Mouse (Mus musculus) NIH3T3 (cell line): ENCODE results near the gene Ginm1.

ENCODE experiments used
- DNase-seq: peaks from one replicate; pipeline ENCODE4 v3.0.0-alpha.2; 2012; ENCODE audit warnings: low read depth

Ginm1 gene

DNA sequence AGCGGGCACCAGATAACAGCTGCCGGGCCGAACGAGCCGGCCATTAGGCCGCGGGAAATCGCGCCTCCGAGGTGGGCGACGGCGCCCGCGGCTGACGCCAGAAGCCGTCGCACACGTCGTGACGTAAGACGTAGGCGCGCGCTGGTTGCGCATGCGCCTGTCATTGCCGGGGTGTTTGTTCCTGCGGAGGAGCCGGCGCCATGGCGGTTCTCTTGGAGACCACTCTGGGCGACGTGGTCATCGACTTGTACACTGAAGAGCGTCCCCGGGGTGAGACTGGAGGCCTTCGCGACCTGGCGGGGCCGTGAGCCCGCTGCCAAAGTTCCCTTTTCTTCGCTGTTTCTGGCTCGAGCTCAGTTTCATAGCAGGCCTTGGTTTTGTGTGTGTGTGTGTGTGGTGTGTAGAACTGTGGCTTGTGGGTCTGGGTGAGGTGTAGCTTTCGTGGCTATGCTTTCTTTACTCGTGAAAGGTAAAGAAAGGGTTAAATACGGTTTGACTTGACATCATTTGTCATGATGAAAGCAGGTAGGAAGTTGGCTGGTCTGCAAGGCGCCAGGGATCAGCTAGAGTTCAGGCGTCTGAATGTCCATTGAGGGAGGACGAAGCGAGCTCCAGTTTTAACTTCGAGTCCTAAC, at the start of gene Ginm1, which contains the start of gene Ppil4:
Gene Ginm1, minus strand, starts transcription at position 74 of the 635 bp plus-strand sequence.
Gene Ppil4, plus strand, starts transcription at position 141 of the 635 bp plus-strand sequence.
- peak; percentile 99 for DNase-seq

DNA sequence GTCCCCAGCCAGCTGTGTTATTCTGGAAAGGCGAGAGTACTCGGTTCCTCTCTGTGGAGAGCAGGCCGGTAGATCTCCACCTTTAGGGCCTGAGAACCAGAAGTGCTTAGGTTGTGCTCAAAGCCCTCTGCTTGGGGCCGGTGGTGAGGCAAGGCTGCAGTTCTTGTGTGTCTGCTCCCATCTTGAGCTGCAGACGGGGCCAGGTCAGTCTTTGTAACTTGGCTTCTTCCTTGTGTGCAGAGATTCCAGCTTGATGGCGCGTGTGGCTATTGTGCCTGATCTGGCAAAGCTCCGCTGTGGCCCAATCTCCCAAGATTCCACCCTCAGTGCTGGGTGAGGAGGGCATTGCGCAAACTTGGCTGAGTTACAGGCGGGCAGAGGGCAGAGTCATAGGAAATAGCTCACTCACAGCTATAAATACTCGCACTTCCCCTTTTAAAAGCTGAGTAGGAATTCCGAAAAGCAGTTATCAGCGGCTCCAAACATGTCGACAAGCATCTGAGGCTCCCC, 49.0 kb upstream of the Ginm1 start:
- peak; percentile 75 for DNase-seq

DNA sequence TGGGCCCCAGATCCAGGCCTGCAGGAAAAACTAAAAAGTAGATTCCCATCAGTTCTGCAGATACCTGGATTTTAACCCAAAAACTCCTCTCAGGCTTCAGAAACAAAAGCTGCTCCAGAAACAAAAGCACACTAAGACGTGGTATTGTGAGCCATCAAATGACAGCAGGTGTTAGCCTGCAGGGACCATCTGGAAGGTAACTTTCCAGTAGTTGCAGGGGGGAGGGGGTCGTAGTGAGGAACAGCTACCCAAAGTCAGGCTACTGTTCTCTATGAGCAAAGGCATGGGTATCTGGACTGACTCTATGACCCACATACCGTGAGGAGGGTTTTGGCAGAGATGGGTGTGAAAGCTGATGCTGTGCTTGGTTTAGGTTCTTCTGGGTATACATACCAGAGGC, 48.2 kb upstream of the Ginm1 start:
- DNase-seq = no peak

DNA sequence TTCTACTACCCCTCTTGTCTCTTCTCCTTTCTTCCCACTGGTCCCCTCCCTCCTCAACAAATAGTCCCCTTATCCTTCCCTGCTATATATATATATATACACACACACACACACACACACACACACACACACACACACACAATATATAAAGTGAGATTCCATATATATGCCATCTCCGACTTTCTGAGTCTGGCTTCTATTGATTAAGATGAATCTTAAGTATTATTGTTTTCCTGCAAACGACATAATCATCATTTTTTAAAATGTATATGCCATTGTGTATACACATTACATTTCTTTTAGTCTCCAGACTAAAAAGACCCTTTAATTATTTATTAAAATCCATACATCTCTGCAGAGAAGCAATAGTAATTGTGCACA, 47.7 kb upstream of the Ginm1 start:
- DNase-seq = no peak

DNA sequence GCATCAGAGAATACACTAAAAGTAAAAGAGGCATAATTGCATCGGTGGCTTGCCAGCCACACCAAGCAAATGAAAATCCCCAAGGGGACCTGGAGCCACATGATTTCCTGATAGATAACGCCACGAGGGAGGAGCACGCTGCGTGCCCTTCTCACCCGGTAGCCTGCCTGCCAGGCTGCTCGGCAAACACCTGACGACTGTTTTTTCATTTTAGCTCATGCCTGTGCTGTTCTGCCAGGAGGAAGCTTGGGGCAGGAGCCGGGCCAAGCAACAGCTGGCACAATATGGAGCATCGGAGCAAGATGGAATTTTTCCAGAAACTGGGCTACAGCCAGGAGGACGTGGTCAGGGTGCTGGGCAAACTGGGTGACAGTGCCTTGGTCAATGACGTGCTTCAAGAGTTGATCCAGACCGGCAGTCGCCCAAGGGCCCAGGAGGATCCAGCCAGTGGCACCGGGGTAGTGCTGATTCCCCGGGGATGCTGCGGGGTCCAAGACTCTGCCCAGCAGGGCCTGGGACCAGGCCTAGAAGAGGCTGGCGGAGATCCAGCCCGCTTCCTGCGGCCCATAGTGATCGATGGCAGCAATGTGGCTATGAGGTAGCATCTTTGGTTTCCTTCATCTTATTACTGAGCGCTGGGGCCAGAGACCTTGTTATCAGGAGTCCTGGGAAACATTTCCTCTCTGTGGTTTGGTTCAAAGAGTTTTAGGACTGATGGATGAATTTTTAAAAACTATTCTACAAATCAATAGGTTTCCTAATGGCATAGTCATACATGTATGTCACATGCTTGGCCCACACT, 47.1 kb upstream of the Ginm1 start:
- no peak for DNase-seq

DNA sequence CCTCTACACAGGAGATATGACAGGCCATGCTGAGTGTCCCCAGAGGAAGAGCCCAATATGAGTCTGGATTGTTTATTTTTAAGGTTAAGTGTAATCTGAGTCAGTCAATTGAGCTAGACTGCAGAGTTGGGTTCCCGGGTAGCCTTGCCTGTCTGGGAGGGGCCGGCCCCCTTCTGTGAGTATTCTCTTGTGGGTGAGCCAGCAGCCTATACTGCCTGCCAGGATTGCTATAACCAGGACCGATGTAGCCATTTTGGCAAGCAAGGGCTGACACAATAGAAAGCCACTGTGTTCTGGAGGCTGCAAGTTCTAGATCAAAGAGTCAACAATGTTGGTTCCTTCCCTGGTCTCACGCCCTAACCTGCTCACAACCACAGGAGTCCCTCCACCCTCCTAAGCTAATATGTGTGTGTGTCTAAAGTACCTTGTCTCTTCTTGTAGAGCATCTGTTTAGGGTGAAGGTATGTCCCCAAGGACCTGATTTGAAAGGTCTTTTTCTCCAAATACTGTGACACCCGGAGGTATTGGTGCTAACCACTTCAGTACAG, 46.3 kb upstream of the Ginm1 start:
- no peak for DNase-seq

DNA sequence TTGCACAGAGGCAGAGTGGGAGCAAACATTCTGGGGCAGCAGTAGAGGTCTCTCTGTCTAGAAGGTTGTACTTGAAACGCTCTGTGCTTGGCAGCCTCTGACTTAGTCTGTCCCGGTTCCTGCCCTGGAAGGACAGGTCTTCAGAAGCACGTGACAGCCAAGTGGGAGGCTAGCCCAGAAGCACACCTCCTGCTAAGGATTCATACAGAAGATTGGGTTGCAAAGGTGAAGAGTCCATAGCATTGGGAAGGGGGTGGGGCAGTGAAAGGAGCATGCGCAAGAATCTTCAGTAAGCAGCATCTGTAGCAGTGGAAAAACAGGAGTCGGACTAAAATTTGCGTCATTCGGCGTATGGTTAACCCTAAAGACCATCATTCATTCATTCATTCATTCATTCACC, 45.4 kb upstream of the Ginm1 start:
- no peak for DNase-seq

DNA sequence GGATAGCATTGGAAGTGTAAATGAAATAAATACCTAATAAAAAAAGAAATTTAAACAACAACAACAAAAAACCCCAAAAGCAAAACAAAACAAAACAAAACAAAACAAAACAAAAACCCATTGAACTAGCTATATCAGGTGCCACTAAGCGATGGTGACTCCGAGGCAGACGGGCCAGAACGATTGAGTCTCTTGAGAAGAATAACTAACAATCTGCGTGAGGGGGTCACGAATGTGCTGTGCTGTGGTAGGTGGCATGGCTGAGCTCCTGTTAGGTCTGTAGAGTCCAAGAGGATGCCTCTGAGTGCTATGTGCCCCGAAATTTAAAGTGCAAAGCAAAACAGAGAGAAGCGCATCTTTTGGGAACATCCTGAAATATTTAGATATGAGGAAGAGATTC, 44.8 kb upstream of the Ginm1 start:
- no peak for DNase-seq

DNA sequence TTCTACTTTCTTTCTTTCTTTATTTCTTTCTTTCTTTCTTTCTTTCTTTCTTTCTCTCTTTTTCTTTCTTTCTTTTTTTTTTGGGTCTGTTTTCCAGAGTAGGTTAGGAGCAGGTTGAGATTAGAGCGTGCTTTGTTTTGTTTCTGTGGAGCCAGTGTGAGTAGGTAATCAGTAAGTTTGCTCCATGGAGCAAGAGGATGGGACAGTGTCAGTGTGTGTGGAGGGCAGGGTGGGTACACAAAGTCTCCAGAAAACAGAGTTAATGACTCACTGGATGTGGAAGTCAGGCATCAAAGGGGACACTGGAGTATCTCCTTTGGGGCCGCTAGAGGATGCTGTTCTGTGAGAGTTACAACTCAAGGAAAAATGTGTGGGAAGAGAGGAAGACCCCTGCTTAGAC, 44.3 kb upstream of the Ginm1 start:
- no peak for DNase-seq

DNA sequence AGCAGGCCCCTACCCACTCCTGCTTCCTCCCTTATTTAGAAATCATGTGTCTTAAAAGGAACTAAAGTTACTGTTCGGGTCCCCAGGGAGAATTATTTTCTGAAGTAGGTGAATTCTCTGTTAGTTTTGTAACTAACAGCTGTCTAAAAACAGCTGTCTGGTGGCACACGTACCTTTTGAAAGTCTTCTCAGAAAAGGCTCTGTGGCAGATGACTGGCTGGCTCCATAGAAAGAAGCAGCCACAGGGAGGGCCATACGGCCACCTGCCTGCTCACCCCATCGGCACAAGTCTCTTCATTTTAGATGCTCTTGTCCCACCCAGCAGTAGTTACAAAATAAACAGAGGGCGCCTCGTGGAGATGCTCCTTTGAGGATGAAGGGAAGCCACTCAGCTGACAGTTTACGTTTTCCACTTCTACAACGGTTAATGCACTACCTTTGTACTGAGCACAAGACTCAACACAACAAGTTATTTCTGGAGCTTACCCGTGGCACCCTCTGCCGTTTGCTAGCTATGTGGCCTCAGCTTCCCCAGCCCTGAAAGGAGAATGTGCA, 42.1 kb upstream of the Ginm1 start:
- DNase-seq = no peak

DNA sequence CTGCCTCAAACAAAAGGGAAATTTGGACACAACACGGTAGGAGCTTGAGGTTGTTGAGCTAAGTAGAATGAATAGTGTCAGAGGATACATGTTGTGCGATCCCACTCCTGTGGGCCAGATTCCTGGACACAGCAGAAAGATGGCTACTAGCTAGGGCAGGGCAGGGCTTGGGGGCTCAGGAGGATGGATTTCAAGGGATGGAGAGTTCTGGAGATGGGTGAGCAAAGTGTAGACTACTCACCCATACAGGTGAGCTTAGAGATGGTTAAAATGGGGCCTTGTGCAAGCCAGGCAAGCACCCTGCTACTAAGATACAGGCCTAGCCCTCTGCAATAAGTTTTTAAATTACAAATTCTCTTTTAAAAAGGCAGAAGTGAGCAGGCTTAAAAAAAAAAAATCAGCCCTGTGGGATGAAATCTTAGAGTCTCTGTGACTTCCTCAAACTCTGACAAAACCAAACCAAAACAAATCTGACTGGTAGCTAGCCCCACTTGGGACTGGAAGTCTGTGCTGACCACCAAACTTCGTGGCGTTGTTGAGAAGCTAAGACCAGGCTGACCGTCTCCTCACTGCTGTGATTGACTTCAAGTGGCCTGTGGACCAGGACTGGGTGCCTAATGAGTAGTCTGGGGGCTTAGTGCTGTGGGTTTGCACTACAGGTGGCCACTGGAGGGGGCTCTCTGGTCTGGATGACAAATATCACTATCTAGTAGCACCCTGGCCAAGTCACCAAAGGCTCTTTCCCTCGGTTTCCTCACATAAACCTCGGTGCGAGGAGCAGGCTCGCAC, 40.9 kb upstream of the Ginm1 start:
- no peak for DNase-seq

DNA sequence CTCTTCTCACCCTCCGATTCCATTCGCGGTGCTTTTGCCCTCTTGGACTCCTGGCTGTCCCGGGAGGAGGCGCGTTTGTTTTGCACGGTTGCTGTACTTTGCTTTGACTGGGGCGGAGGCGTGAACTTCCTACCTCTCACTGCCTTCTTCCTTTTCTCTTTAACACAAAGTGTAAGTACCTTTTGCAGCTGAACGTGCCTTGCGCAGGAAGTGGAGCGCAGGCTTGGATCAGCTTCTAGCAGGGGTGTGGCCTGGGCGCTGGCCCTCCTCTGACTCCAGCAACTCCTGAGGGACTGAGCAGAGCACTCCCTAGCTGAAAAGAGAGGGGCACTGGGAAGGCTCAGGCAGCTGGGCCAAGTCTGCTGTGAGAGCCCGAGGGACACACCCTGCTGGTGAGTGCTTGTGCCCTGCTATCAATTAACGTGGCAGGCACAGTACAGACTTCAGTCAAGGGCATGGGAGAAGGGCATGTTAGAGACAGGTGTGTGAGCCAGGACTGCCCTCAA, 39.6 kb upstream of the Ginm1 start, which contains the start of gene Zc3h12d:
Gene Zc3h12d, plus strand, starts transcription at position 300 of the 506 bp plus-strand sequence.
- DNase-seq = no peak

DNA sequence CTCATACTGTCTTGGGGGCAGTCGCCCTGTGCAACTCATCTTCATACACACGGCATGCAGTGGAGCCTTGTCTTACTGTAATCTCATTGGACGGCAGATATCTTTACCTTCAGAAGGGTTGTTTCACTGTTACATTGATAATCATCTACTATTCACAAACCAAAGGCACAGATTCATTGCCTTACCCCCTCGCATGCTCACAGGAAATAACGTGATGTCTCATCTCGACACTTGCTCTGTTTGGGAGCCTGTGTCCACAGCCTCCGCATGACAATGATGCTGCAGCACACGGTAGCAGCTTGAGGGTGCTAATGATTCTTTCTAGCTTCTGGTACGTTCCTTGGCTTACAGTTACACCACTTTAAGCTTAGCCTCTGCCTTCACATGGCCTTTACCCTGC, 33.5 kb upstream of the Ginm1 start:
- no peak for DNase-seq

DNA sequence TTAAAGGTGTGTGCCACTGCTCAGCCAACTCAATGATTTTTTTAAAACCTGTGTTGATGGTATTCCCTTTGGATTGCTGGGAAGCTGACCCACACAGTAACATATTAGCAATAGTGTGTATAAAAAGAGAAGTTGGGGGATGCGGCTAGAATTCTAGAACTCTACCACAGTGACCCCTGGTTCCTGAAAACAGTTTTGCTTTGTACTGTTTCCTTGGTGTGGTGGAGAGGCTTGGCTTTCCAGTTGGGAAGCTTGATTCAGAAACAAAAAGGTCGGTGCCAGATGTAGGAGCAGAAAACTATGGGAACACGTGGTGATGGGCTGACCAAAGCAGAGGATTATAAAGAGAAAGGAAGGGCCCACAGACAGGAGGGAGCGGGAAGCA, 32.6 kb upstream of the Ginm1 start:
- no peak for DNase-seq

DNA sequence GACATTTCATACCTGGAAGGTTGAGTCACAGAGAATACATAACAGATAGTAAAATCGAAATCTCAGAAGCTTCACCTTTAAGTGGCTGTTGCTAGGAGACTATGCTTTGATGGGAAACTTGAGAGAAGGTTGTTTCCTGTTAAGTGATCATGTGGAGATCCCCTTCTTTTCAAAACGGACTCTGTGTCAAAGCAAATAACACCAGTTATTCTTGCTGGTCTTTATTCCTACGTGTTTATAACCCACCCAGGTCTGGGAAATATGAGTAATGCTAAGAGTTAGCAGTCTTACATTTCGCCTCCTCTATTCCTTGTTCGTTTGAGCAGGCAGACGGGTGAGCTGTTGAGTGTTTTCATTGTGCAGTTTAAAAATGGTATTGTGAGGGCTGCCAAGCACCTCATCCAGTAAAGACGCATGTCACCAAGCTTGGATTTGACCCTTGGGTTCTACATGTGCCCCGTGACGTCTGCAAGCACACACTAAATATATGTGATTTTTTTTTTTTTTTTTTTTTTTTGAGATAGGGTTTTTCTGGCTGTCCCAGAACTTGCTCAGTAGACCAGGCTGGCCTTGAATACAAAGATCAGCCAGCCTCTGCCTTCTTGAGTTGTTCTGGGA, 32.1 kb upstream of the Ginm1 start:
- DNase-seq = no peak

DNA sequence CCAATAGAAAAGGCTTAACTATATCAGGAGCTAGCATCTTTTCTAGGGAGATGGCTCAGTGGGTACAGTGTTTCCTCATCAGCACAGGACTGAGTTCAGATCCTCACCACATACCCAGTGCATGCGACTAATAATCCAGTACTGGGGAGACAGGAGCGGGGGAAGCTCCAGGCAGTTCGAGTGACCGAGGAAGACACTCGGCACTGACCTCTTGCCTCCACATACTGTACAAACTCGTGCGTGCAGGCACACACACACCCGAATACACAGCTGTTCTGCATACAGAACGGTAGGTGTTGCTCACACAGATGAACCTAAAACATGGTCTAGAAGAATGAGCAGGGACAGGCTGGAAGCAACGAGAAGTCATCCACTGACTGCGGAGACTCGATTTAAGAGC, 29.4 kb upstream of the Ginm1 start:
- DNase-seq = no peak

DNA sequence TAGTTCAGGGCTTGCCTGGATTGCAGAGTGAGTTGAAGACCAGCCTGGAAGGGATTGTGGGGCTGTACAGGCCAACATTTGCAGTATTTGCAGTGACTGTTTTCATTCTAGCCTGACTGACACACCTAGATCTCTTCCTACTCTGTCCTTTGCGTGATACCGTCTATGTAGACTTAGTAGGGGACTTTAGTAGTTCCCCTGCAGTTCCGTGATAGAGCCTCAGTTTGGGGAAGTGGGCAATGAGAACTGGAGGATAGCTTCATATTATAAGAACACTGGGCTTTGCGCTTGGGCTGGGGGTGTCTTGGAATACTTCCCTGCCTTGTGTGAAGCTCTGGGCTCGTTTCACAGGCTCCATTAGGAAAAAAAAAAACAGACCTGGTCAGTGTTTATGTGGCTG, 27.5 kb upstream of the Ginm1 start:
- no peak for DNase-seq

DNA sequence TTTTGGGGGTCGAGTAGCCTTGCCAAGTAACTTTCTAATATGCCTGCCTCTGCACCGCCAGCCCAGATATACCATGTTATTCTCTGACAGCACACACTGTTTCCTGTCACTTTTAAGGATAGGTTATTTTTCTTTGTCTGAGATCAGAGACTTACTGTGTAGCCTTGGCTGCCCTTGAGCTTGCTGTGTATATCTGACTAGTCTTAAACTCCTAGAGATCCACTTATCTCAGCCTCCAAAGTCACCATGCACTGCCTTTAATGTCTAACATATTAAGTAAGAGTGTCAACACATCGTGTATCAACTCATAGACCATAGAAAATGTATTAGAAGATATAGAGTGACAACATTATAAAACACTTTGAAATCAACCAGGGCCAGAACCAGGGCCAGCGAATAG, 27.0 kb upstream of the Ginm1 start:
- DNase-seq = no peak

DNA sequence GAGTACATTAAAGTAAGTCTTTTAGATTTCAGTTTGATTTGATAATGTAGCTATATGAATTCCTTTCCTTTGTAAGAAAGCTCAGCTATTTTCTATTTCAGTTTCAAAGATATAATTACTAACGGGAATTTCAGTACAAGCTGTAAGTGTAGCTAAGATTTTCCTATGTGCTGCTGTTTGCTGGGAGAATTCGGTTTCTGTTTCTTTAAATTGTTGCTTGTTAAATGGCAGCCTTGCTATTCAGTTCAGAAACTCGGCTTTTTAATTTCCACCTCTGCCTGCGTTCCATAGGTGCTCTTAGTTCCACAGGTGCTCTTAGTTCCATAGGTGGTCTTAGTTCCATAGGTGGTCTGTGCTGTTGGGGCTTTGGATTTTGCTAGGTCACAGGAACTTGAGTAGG, 26.5 kb upstream of the Ginm1 start:
- DNase-seq = no peak

DNA sequence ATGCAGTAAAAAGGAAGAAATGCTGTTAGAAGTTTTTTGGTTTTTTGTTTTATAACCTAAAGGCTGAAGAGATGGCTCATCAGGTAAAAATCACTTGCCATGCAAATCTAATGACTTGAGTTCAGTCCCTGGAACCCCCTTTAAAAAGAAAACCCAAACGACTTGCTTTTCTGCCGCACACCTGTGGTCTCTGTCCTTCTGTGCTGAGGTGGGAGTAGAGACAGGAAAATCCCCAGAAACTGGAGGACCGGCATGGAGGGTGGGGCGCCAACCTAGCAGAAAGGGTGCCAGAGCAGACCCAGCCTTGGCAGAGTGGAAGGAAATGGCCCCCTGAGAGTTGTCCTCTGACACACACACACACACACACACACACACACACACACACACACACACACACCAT, 26.1 kb upstream of the Ginm1 start:
- no peak for DNase-seq

DNA sequence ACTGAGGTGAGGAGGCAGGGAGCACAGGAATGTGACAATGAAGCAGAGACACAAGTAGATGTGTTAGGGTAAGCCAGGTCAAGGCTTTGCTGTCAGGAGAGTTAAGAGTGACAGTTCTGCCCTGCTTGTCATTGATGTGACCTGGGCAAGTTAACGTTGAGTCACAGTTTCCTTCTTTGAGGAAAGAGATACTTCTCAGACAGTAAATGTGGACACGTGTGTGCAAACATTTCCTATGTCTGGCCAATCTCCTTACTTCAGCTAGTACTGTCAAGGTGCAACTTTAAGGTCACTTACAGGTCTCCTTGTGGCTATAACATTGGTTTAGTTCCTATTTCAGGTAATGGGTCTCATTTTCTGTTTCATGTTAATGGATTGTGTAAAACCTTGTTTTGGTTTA, 23.9 kb upstream of the Ginm1 start:
- no peak for DNase-seq
